Mouse (Mus musculus) cerebellum, postnatal 4 days (tissue): Measurements from ENCODE around the gene Nrap.
A peak's percentile ranks its signal among the peaks of the same experiment; 100 is the strongest.

ENCODE experiments used
- DNase-seq, 2 experiments: peaks; one replicate each; pipeline ENCODE4 v3.0.0; 2022; ENCODE audit warnings: low spot score in 2 of 2, mixed read lengths in 1 of 2

The Nrap gene

GRCm38 (mm10) chr19:56396669-56397621, 7.1 kb upstream of the Nrap start, which contains the start of gene Casp7:
Gene Casp7 (plus strand): TSS chr19:56397129.
- peak; percentile 38 to 50 for DNase-seq

DNA sequence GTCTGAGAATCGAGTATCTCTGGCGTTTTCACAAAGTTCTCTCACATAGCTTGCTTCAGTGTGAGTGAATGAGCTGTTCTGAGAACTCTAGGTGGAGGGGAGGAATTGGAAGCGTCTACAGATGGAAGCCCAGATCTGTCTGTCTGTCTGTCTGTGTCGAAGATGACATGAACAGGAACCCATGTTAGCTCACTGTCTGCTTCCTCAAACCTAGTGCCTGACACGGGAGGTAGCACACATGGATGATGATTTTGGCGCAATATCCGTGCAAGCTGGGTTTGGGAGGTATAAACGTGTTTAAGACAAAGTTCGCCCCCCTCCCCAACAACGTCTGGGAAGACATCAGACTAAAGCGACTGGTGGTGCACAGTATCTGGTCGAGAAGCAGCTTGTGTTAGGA, 6.4 kb upstream of the Nrap start:
- no peak for DNase-seq

GRCm38 (mm10) chr19:56395183-56395935, 5.5 kb upstream of the Nrap start:
- DNase-seq: no peak

- no peak for DNase-seq
Measured at GRCm38 (mm10) chr19:56393311-56393866, 3.6 kb upstream of the Nrap start.

DNA sequence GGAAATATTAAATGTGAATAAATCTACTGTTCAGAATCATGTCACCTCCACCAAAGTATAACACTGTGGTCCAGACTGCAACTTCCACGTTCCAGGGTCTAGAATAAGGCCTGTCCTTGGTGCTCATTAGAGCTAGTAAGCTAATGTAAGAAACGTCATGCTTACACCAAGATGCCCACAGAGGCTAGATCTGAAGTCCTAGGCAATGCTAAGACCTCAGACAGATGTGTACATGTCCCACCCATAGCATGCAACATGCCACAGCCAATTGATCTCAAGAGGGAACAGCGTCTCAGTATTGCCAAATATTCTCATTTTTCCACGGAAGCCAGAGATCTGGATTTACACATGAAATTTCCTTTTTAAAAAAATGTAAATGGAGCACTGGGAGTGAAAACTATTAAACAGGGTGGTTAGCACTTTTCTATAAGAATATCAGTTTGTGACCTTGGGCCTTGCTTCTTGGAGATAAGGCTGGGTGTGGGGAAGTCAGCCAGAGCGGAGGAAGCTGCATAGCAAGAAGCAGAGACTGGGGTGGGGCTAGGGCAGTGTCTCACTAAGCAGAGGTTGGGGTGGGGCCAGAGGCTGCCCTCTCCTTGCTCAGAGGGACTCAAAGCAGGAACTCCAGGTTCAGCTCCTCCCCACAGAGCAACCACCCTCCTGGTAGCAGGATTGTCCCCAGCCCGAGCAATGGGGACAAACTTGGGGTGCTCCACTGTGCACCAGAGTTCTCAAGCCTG, 1.6 kb upstream of the Nrap start:
- DNase-seq: no peak

DNA sequence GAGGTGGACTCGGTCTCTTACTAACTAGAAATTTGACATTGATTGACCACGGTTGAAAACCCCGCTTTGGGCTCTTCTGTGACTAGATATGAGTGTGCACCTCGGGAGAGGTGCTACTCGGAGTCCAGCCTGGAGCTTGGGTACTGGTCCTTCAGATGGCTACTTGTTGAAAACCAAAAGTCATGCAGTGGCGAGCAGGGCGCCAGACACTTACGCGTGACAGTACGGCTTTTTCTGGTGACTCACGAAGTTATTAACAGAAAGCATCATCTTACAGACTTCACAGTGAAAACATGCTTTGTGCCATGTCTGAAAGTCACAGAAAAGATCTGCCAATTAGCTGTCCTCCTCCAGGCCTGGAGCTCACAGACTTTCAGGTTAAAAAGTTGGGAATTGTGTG, 661 bp downstream of the Nrap start:
- DNase-seq: no peak

DNA sequence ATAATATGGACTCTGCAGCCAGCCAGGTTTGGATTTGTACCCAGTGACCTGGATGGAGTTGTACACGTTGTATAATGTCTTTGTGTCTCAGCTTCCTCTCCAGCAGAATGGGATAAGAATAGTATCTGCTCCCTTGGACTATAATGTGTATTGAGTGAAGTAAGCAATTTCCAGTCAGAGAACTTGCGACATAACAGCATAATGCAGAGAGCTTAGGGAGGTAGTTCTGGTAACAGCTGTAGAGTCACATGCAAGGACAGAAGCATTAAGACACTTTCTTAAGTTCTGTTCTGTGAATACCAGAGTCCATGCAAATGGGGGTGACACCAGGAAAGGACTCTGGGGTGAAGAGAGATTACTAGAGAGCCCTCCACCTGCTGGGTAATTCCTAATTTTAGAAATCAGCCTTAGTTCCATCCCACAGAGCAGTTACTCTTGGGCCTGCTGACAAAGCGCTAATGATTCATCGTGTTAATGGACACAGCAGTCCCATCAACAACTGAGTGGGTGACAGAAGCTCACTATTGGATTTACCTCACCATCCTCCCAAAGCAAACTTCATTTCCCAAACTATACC, 2.0 kb downstream of the Nrap start:
- DNase-seq: no peak

- no peak for DNase-seq
Measured at GRCm38 (mm10) chr19:56386095-56386494, 3.7 kb downstream of the Nrap start.

GRCm38 (mm10) chr19:56385546-56385945, 4.3 kb downstream of the Nrap start:
- DNase-seq: no peak

- no peak for DNase-seq
Measured at GRCm38 (mm10) chr19:56381407-56381806, 8.4 kb downstream of the Nrap start.

GRCm38 (mm10) chr19:56380341-56380740, 9.5 kb downstream of the Nrap start:
- DNase-seq: no peak

GRCm38 (mm10) chr19:56378554-56379172, 11.2 kb downstream of the Nrap start:
- no peak for DNase-seq

GRCm38 (mm10) chr19:56378007-56378406, 11.8 kb downstream of the Nrap start:
- DNase-seq: no peak

- DNase-seq: no peak
Measured at GRCm38 (mm10) chr19:56374011-56374410, 15.8 kb downstream of the Nrap start.

DNA sequence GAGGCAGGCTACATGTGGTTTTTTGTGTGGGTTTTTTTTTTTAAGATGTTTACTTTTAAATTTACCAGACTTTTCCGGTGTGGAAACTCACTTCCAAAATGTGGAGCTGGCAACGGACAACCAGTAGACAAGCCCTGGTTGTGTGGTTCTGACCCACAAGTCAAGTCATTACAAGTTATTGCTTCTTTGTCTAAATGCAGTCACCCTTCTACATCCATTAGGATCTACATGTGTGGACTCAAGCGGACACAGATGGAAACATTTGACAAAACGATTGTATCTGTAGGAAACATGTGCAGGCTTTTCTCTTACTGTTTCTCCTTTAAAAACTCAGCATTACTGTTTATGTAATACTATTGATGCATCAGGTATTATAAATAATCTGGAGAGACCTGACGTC, 16.6 kb downstream of the Nrap start:
- DNase-seq: no peak

- no peak for DNase-seq
Measured at GRCm38 (mm10) chr19:56372226-56372625, 17.6 kb downstream of the Nrap start.

- DNase-seq: no peak
Measured at GRCm38 (mm10) chr19:56370389-56371150, 19.3 kb downstream of the Nrap start.

DNA sequence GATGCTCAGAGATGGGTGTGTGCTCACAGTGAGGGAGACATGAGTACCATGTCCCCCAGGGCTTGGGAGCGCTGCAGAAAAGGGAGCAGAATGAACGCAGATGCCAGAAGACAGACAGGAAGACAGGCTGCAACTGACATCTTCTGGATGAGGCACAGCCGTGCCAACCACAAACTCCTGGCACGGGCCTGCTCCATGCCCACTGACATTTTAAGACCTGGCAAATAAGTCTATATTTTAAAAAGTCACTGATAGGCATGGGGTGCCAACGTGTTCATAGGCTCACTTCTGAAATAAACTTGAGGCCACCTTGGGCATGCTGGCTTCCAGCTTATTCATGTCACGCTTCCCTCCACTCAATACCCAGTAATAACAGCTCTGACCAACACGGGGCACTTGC, 20.9 kb downstream of the Nrap start:
- no peak for DNase-seq

GRCm38 (mm10) chr19:56367778-56368177, 22.1 kb downstream of the Nrap start:
- DNase-seq: no peak

GRCm38 (mm10) chr19:56366625-56367024, 23.2 kb downstream of the Nrap start:
- no peak for DNase-seq
